Mouse (Mus musculus) E14TG2a.4 (cell line): Measurements from ENCODE around the gene Cd70.
"Not testable (repeated sequence)": the region's sequence is repeated elsewhere in the genome, so short reads cannot be mapped to it uniquely, and the experiment has no call there.

Source experiments
- H3K27me3 ChIP-seq: 2 replicates; pipeline ENCODE4 v1.6.1; 2014; ENCODE audit warnings: low read length, control low read depth; ENCODE audit not compliant: insufficient read depth
- H3K36me3 ChIP-seq: 2 replicates; pipeline ENCODE4 v1.6.1; 2014; ENCODE audit warnings: low read length, control low read depth; ENCODE audit not compliant: insufficient read depth
- H3K4me1 ChIP-seq: replicated peaks from 2 replicates; pipeline ENCODE4 v1.6.1; 2014; ENCODE audit warnings: low read depth, low read length, control low read depth
- H3K4me3 ChIP-seq: replicated peaks from 2 replicates; pipeline ENCODE4 v1.5.1; 2014; ENCODE audit warnings: mild to moderate bottlenecking, low read length
- H3K9me3 ChIP-seq: 2 replicates; pipeline ENCODE4 v1.6.1; 2014; ENCODE audit warnings: low read length, control low read depth
- CTCF ChIP-seq: conservative IDR thresholded peaks from 2 replicates; pipeline ENCODE4 v1.5.1; 2014; ENCODE audit warnings: low read length
- NANOG ChIP-seq: IDR thresholded peaks from 2 replicates; pipeline ENCODE4 v1.6.1; 2014; ENCODE audit warnings: borderline replicate concordance, low read length, mixed read lengths
- POU5F1 ChIP-seq: IDR thresholded peaks from 2 replicates; pipeline ENCODE4 v1.6.1; 2014; ENCODE audit warnings: low read length, borderline replicate concordance

Cd70 gene

GRCm38 (mm10) chr17:57143704-57144103 lies 5.9 kb downstream of the Cd70 start:
- H3K27me3 ChIP-seq, result peaks cover 60% of the 10 kb centered on the region
- peaks cover 10% of the 10 kb centered on the region for H3K4me1 ChIP-seq
- TF ChIP-seq NANOG, result no peak
- no peaks in the 10 kb centered on the region for H3K9me3 ChIP-seq
- H3K4me3 ChIP-seq, result no peak overlapping the region
- H3K36me3 ChIP-seq, result no peaks in the 10 kb centered on the region

- no peaks in the 10 kb centered on the region for H3K36me3 ChIP-seq
- peaks cover 36% of the 10 kb centered on the region for H3K27me3 ChIP-seq
- H3K4me1 ChIP-seq, result peaks cover 1% of the 10 kb centered on the region
- no peak overlapping the region for H3K4me3 ChIP-seq
- TF ChIP-seq CTCF, result no peak
- no peak for TF ChIP-seq POU5F1
- TF ChIP-seq NANOG, result no peak
- no peaks in the 10 kb centered on the region for H3K9me3 ChIP-seq
These were observed 9.9 kb downstream of the Cd70 start for GRCm38 (mm10) chr17:57139708-57140107.

GRCm38 (mm10) chr17:57138676-57139075 lies 10.9 kb downstream of the Cd70 start:
- Histone ChIP-seq H3K9me3 (no peaks in the 10 kb centered on the region), H3K27me3 (peaks cover 38% of the 10 kb centered on the region), H3K4me3 (no peak overlapping the region), H3K36me3 (no peaks in the 10 kb centered on the region), H3K4me1 (peaks cover 6% of the 10 kb centered on the region)
- TF ChIP-seq CTCF (no peak), NANOG (no peak), POU5F1 (no peak)

GRCm38 (mm10) chr17:57135635-57136034 lies 13.9 kb downstream of the Cd70 start:
- Histone ChIP-seq H3K27me3 (peaks cover 35% of the 10 kb centered on the region), H3K9me3 (no peaks in the 10 kb centered on the region), H3K4me1 (peaks cover 6% of the 10 kb centered on the region), H3K4me3 (no peak overlapping the region), H3K36me3 (no peaks in the 10 kb centered on the region)
- TF ChIP-seq NANOG (no peak), CTCF (no peak), POU5F1 (no peak)

GRCm38 (mm10) chr17:57134693-57135092 lies 14.9 kb downstream of the Cd70 start:
- Histone ChIP-seq H3K36me3 (no peaks in the 10 kb centered on the region), H3K27me3 (peaks cover 26% of the 10 kb centered on the region), H3K9me3 (no peaks in the 10 kb centered on the region), H3K4me3 (no peak overlapping the region), H3K4me1 (peaks cover 6% of the 10 kb centered on the region)
- TF ChIP-seq NANOG (no peak), POU5F1 (no peak), CTCF (no peak)

- not testable (repeated sequence) for H3K4me1 ChIP-seq, H3K9me3 ChIP-seq, H3K4me3 ChIP-seq, H3K36me3 ChIP-seq
- peaks cover 25% of the 10 kb centered on the region for H3K27me3 ChIP-seq
These were observed 15.6 kb downstream of the Cd70 start for GRCm38 (mm10) chr17:57134021-57134420.

- no peaks in the 10 kb centered on the region for H3K36me3 ChIP-seq
- no peaks in the 10 kb centered on the region for H3K9me3 ChIP-seq
- H3K4me1 ChIP-seq, result peaks cover 6% of the 10 kb centered on the region
- peaks cover 22% of the 10 kb centered on the region for H3K27me3 ChIP-seq
- no peak overlapping the region for H3K4me3 ChIP-seq
- TF ChIP-seq CTCF, result no peak
- no peak for TF ChIP-seq POU5F1
- TF ChIP-seq NANOG, result no peak
These were observed 17.8 kb downstream of the Cd70 start for GRCm38 (mm10) chr17:57131793-57132192.

GRCm38 (mm10) chr17:57125853-57126622 lies 23.5 kb downstream of the Cd70 start:
- TF ChIP-seq POU5F1 (no peak), NANOG (no peak), CTCF (no peak)
- Histone ChIP-seq H3K4me1 (peaks cover 32% of the 10 kb centered on the region), H3K4me3 (no peak overlapping the region), H3K9me3 (peaks cover 7% of the 10 kb centered on the region; the same call in 1 of the 2 replicates), H3K27me3 (peaks cover 6% of the 10 kb centered on the region; the same call in 1 of the 2 replicates), H3K36me3 (0 out of 2 replicates have a peak, but pooled peaks cover 2% of the 10 kb centered on the region)

- Histone ChIP-seq H3K9me3 (peaks cover 7% of the 10 kb centered on the region; the same call in 1 of the 2 replicates), H3K4me1 (peaks cover 39% of the 10 kb centered on the region), H3K27me3 (peaks cover 6% of the 10 kb centered on the region; the same call in 1 of the 2 replicates), H3K36me3 (0 out of 2 replicates have a peak, but pooled peaks cover 2% of the 10 kb centered on the region), H3K4me3 (no peak overlapping the region)
- TF ChIP-seq POU5F1 (no peak), CTCF (no peak), NANOG (no peak)
These were observed 24.8 kb downstream of the Cd70 start for GRCm38 (mm10) chr17:57124792-57125191.
